Mouse (Mus musculus) embryonic facial prominence, embryonic 14.5 days (tissue): ENCODE measurements around the gene Gm16253. TPM values are rescaled to one million over a fixed set of nuclear protein-coding genes. Genes with fewer than 3 reads are reported as not detected.
A peak's percentile ranks its signal among the peaks of the same experiment; 100 is the strongest.

ENCODE experiments used
- ATAC-seq: fragments of 200-750 bp; cut with Nextera tagmentation; 2 replicates; pipeline ENCODE4 v1.8.0; 2017; ENCODE audit warnings: low read depth, moderate number of reproducible peaks, moderate TSS enrichment
- DNase-seq: peaks from one replicate; pipeline ENCODE4 v3.0.0-alpha.2; 2015; ENCODE audit warnings: low spot score
- H3K27ac ChIP-seq: fragments of 300-500 bp; sonication (generic); replicated peaks from 2 replicates; pipeline ENCODE4 v1.5.1; 2014; ENCODE audit warnings: low read depth, mild to moderate bottlenecking, low read length, moderate library complexity
- H3K27me3 ChIP-seq: fragments of 300-500 bp; sonication (generic); replicated peaks from 2 replicates; pipeline ENCODE4 v1.6.1; 2014; ENCODE audit warnings: low read length; ENCODE audit not compliant: control insufficient read depth, insufficient read depth
- H3K36me3 ChIP-seq: fragments of 300-500 bp; sonication (generic); 2 replicates; pipeline ENCODE4 v1.6.1; 2014; ENCODE audit warnings: low read length, mixed read lengths; ENCODE audit not compliant: control insufficient read depth, insufficient read depth
- H3K4me1 ChIP-seq: fragments of 300-500 bp; sonication (generic); 2 replicates; pipeline ENCODE4 v1.6.1; 2014; ENCODE audit warnings: antibody characterized with exemption, low read length; ENCODE audit not compliant: control insufficient read depth, insufficient read depth
- H3K4me2 ChIP-seq: fragments of 300-500 bp; sonication (generic); 2 replicates; pipeline ENCODE4 v1.6.1; 2014; ENCODE audit warnings: low read depth, mild to moderate bottlenecking, low read length, moderate library complexity, mixed read lengths
- H3K4me3 ChIP-seq: fragments of 300-500 bp; sonication (generic); 2 replicates; pipeline ENCODE4 v1.5.1; 2014; ENCODE audit warnings: low read depth, mild to moderate bottlenecking, low read length
- H3K9ac ChIP-seq: fragments of 300-500 bp; sonication (generic); 2 replicates; pipeline ENCODE4 v1.6.1; 2014; ENCODE audit warnings: low read depth, mild to moderate bottlenecking, low read length, moderate library complexity, mixed read lengths
- H3K9me3 ChIP-seq: fragments of 300-500 bp; sonication (generic); 2 replicates; pipeline ENCODE4 v1.6.1; 2016; ENCODE audit warnings: low read length; ENCODE audit not compliant: control insufficient read depth
- WGBS: fragments of 180-500 bp; shearing (Covaris S2); extraction: QIAGEN DNeasy Blood & Tissue Kit; methylation state at CpG from one replicate; pipeline ENCODE4 v1.1.7; 2014; 5-methylcytosine and 5-hydroxymethylcytosine counted together
- polyA plus RNA-seq: library from polyadenylated mRNA; unstranded; fragments of >200 nt; fragmentation: Nextera tagmentation; extraction: Ambion mirVana; gene quantifications from 2 replicates; pipeline ENCODE4 v1.2.1, GENCODE M21; 2014

Gene Gm16253
- polyA plus RNA-seq, 1 experiment from 2014 or later = not detected

- Histone ChIP-seq H3K27me3 (no peaks in the 10 kb centered on the region), H3K9ac (no peak overlapping the region), H3K36me3 (no peaks in the 10 kb centered on the region), H3K9me3 (no peaks in the 10 kb centered on the region), H3K4me1 (no peaks in the 10 kb centered on the region), H3K4me3 (no peak overlapping the region), H3K27ac (no peak overlapping the region), H3K4me2 (no peak overlapping the region)
- DNase-seq (no peak), ATAC-seq (no peak)
- WGBS = 83% methylated on average over 11 of the region's 11 CpGs
Observed at GRCm38 (mm10) chr3:96543345-96543744, 33.4 kb upstream of the Gm16253 start.

GRCm38 (mm10) chr3:96545565-96545964, 31.2 kb upstream of the Gm16253 start:
- no peaks in the 10 kb centered on the region for H3K4me1 ChIP-seq
- DNase-seq = no peak
- no peak overlapping the region for H3K4me3 ChIP-seq
- H3K36me3 ChIP-seq = no peaks in the 10 kb centered on the region
- no peak overlapping the region for H3K9ac ChIP-seq
- no peak overlapping the region for H3K27ac ChIP-seq
- no peaks in the 10 kb centered on the region for H3K9me3 ChIP-seq
- H3K4me2 ChIP-seq = no peak overlapping the region
- no peaks in the 10 kb centered on the region for H3K27me3 ChIP-seq
- no peak for ATAC-seq
- WGBS = 31% methylated on average over 1 of the region's 1 CpGs

GRCm38 (mm10) chr3:96546880-96547279, 29.9 kb upstream of the Gm16253 start:
- ATAC-seq = 0 out of 2 replicates have a peak, but pooled peaks have one; percentile 10
- no peaks in the 10 kb centered on the region for H3K36me3 ChIP-seq

GRCm38 (mm10) chr3:96547389-96547960, 29.3 kb upstream of the Gm16253 start:
- peak; percentile 71 for DNase-seq
- Histone ChIP-seq H3K27me3 (no peaks in the 10 kb centered on the region), H3K9me3 (no peaks in the 10 kb centered on the region), H3K36me3 (no peaks in the 10 kb centered on the region), H3K4me2 (peak overlapping the region; percentile 38; the same call in 1 of the 2 replicates), H3K4me1 (no peaks in the 10 kb centered on the region), H3K9ac (no peak overlapping the region), H3K4me3 (no peak overlapping the region), H3K27ac (no peak overlapping the region)
- WGBS = 9% methylated on average over 14 of the region's 14 CpGs
- ATAC-seq = 0 out of 2 replicates have a peak, but pooled peaks have one; percentile 56

More at GRCm38 (mm10) chr3:96546880-96547279, 29.9 kb upstream of the Gm16253 start:
- Histone ChIP-seq H3K27me3 (no peaks in the 10 kb centered on the region), H3K4me2 (no peak overlapping the region), H3K9ac (no peak overlapping the region), H3K27ac (no peak overlapping the region), H3K4me1 (no peaks in the 10 kb centered on the region), H3K4me3 (no peak overlapping the region), H3K9me3 (no peaks in the 10 kb centered on the region)
- DNase-seq = no peak
- WGBS = 55% methylated on average over 4 of the region's 4 CpGs

GRCm38 (mm10) chr3:96548824-96549223, 28.0 kb upstream of the Gm16253 start:
- no peak for DNase-seq
- Histone ChIP-seq H3K36me3 (no peaks in the 10 kb centered on the region), H3K4me2 (no peak overlapping the region), H3K4me1 (no peaks in the 10 kb centered on the region), H3K9me3 (no peaks in the 10 kb centered on the region), H3K27ac (no peak overlapping the region), H3K27me3 (no peaks in the 10 kb centered on the region), H3K4me3 (no peak overlapping the region), H3K9ac (no peak overlapping the region)
- ATAC-seq = no peak
- 76% methylated on average over 7 of the region's 7 CpGs for WGBS

- no peak overlapping the region for H3K4me2 ChIP-seq
- DNase-seq (no peak), ATAC-seq (no peak)
- 71% methylated on average over 5 of the region's 5 CpGs for whole genome bisulfite sequencing
- no peaks in the 10 kb centered on the region for H3K36me3 ChIP-seq
- H3K4me1 ChIP-seq = no peaks in the 10 kb centered on the region
- H3K4me3 ChIP-seq = no peak overlapping the region
- no peaks in the 10 kb centered on the region for H3K27me3 ChIP-seq
- H3K9me3 ChIP-seq = no peaks in the 10 kb centered on the region
- H3K9ac ChIP-seq = no peak overlapping the region
- no peak overlapping the region for H3K27ac ChIP-seq
Observed at GRCm38 (mm10) chr3:96549346-96549745, 27.4 kb upstream of the Gm16253 start.

- Histone ChIP-seq H3K4me2 (0 out of 2 replicates have a peak overlapping the region, but pooled peaks have one; percentile 5), H3K36me3 (no peaks in the 10 kb centered on the region), H3K4me3 (no peak overlapping the region), H3K9ac (peak overlapping the region; percentile 47; the same call in 1 of the 2 replicates), H3K27me3 (no peaks in the 10 kb centered on the region), H3K9me3 (no peaks in the 10 kb centered on the region), H3K4me1 (peaks cover 12% of the 10 kb centered on the region), H3K27ac (peak overlapping the region; percentile 46; the same call in 1 of the 2 replicates)
- ATAC-seq (0 out of 2 replicates have a peak, but pooled peaks have one; percentile 17), DNase-seq (peak; percentile 84)
- 8% methylated on average over 8 of the region's 8 CpGs for WGBS
Observed at GRCm38 (mm10) chr3:96551203-96551602, 25.6 kb upstream of the Gm16253 start.

- no peak for DNase-seq
- WGBS = 68% methylated on average over 7 of the region's 7 CpGs
- Histone ChIP-seq H3K4me1 (peaks cover 12% of the 10 kb centered on the region), H3K4me2 (no peak overlapping the region), H3K27ac (no peak overlapping the region; the same call in 1 of the 2 replicates), H3K4me3 (no peak overlapping the region), H3K27me3 (no peaks in the 10 kb centered on the region), H3K9ac (no peak overlapping the region), H3K36me3 (no peaks in the 10 kb centered on the region), H3K9me3 (no peaks in the 10 kb centered on the region)
- ATAC-seq = no peak
Observed at GRCm38 (mm10) chr3:96551890-96552289, 24.9 kb upstream of the Gm16253 start.

- DNase-seq (no peak), ATAC-seq (no peak)
- Histone ChIP-seq H3K9me3 (no peaks in the 10 kb centered on the region), H3K4me3 (no peak overlapping the region), H3K9ac (no peak overlapping the region), H3K4me2 (no peak overlapping the region), H3K36me3 (no peaks in the 10 kb centered on the region), H3K27me3 (no peaks in the 10 kb centered on the region), H3K27ac (no peak overlapping the region), H3K4me1 (peaks cover 12% of the 10 kb centered on the region)
- WGBS = 73% methylated on average over 6 of the region's 6 CpGs
Observed at GRCm38 (mm10) chr3:96553601-96554000, 23.2 kb upstream of the Gm16253 start.
